Mouse (Mus musculus) lung, postnatal 0 days (tissue): ENCODE measurements around the gene Nfix. TPM values are rescaled to one million over a fixed set of nuclear protein-coding genes. Genes with fewer than 3 reads are reported as not detected.

Experiments used
- ATAC-seq: fragments of 200-750 bp; cut with Nextera tagmentation; 2 replicates; pipeline ENCODE4 v1.8.0; 2017; ENCODE audit warnings: moderate library complexity
- DNase-seq: peaks from one replicate; pipeline ENCODE4 v3.0.0-alpha.2; 2016; ENCODE audit warnings: low spot score
- H3K27ac ChIP-seq: fragments of 300-500 bp; sonication (generic); 2 replicates; pipeline ENCODE4 v1.5.1; 2014; ENCODE audit warnings: antibody characterized with exemption, mild to moderate bottlenecking, low read length, mixed read lengths
- H3K27me3 ChIP-seq: fragments of 300-500 bp; sonication (generic); replicated peaks from 2 replicates; pipeline ENCODE4 v1.6.1; 2014; ENCODE audit warnings: low read length, mixed read lengths; ENCODE audit not compliant: insufficient read depth
- H3K36me3 ChIP-seq: fragments of 300-500 bp; sonication (generic); 2 replicates; pipeline ENCODE4 v1.6.1; 2014; ENCODE audit warnings: low read length, mixed read lengths; ENCODE audit not compliant: insufficient read depth
- H3K4me1 ChIP-seq: fragments of 300-500 bp; sonication (generic); 2 replicates; pipeline ENCODE4 v1.6.1; 2014; ENCODE audit warnings: antibody characterized with exemption, low read depth, low read length, mixed read lengths; ENCODE audit not compliant: insufficient read depth
- H3K4me2 ChIP-seq: fragments of 300-500 bp; sonication (generic); replicated peaks from 2 replicates; pipeline ENCODE4 v1.6.1; 2014; ENCODE audit warnings: low read depth, mild to moderate bottlenecking, low read length, moderate library complexity, mixed read lengths
- H3K4me3 ChIP-seq: fragments of 300-500 bp; sonication (generic); 2 replicates; pipeline ENCODE4 v1.5.1; 2014; ENCODE audit warnings: low read depth, low read length
- H3K9ac ChIP-seq: fragments of 300-500 bp; sonication (generic); replicated peaks from 2 replicates; pipeline ENCODE4 v1.6.1; 2014; ENCODE audit warnings: low read depth, mild to moderate bottlenecking
- H3K9me3 ChIP-seq: fragments of 300-500 bp; sonication (generic); 2 replicates; pipeline ENCODE4 v1.6.1; 2016; ENCODE audit warnings: low read length, mixed read lengths
- CTCF ChIP-seq: IDR thresholded peaks from 2 replicates; pipeline ENCODE4 v1.5.1; 2016; ENCODE audit warnings: antibody characterized with exemption, mild to moderate bottlenecking
- EP300 ChIP-seq: IDR thresholded peaks from 2 replicates; pipeline ENCODE4 v1.6.1; 2016; ENCODE audit warnings: antibody characterized with exemption, mild to moderate bottlenecking, control low read depth
- WGBS: fragments of 180-500 bp; shearing (Covaris S2); extraction: QIAGEN DNeasy Blood & Tissue Kit; methylation state at CpG from one replicate; pipeline ENCODE4 v1.1.7; 2014; 5-methylcytosine and 5-hydroxymethylcytosine counted together
- polyA plus RNA-seq: library from polyadenylated mRNA; unstranded; fragments of >200 nt; fragmentation: Nextera tagmentation; extraction: Ambion mirVana; gene quantifications from 2 replicates; pipeline ENCODE4 v1.2.1, GENCODE M21; 2015

The Nfix gene
- polyA plus RNA-seq, 1 experiment from 2014 or later, result 38.8 TPM

- H3K4me2 ChIP-seq, result no peak overlapping the region
- TF ChIP-seq CTCF (no peak), EP300 (no peak)
- H3K4me1 ChIP-seq, result peaks cover 8% of the 10 kb centered on the region
- 0 out of 2 replicates have a peak, but pooled peaks cover 3% of the 10 kb centered on the region for H3K27me3 ChIP-seq
- no peak overlapping the region for H3K9ac ChIP-seq
- no peak overlapping the region for H3K27ac ChIP-seq
- H3K36me3 ChIP-seq, result no peaks in the 10 kb centered on the region
- no peaks in the 10 kb centered on the region for H3K9me3 ChIP-seq
- DNase-seq (no peak), ATAC-seq (no peak)
- no peak overlapping the region for H3K4me3 ChIP-seq
- 67% methylated on average over 5 of the region's 6 CpGs for WGBS
Observed at GRCm38 (mm10) chr8:84780949-84781680, 19.0 kb downstream of the Nfix start.

DNA sequence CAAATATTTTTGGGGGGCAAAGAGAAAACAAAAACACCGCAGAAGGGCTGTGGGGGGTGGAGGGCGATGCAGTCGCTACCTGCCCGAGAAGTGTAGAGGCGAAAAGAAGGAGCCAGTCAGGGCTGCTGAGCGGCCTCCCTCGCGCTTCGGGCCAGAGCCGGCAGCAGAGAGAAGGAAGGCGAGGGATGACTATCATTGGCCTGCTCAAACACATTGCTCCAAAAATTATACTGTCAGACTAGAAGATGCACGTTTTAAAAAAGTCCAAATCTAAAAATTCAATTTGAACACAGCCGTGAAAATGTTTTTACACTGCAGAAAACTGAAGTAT is 20.0 kb downstream of the Nfix start:
- no peaks in the 10 kb centered on the region for H3K9me3 ChIP-seq
- H3K4me1 ChIP-seq, result peaks cover 16% of the 10 kb centered on the region
- no peak overlapping the region for H3K4me2 ChIP-seq
- DNase-seq (no peak), ATAC-seq (no peak)
- WGBS, result 57% methylated on average over 13 of the region's 13 CpGs
- no peaks in the 10 kb centered on the region for H3K36me3 ChIP-seq
- H3K27me3 ChIP-seq, result no peaks in the 10 kb centered on the region
- no peak overlapping the region for H3K27ac ChIP-seq
- no peak for TF ChIP-seq CTCF
- H3K9ac ChIP-seq, result no peak overlapping the region
- H3K4me3 ChIP-seq, result no peak overlapping the region

DNA sequence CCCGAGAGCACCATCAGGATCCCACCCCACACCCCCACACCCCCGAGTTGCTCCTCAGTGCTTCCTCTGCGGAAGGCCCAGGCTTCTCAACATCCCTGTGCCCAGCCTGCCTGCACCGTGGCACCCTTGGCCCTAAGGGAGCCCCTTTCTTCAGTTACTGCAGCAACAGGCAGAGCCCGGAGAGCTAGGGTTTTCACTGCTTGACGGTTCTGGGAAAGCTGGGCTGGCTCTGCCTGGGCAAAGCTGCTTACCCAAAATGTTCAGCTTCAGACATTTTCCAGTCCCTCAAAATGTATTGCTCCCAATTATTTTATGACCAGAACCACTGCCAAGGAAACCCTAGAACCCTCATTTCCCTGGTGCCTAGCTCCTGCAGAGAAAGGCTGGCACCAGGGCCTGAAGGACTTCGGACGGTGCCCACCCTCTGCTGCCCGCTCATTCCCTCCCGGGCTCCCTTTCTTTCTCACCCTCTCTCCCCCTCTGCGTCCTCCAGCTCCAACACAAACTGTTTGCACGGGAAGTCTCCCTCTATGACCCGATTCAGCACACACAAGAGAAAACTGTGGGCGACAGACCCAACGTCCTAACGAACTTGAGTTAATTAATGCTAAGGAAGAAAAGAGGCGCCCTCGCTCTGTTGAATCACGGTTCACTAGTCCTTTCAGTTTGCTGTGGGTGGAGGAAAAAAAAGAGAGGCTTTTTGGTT is 20.5 kb downstream of the Nfix start:
- Histone ChIP-seq H3K9ac (no peak overlapping the region), H3K4me2 (no peak overlapping the region), H3K27me3 (no peaks in the 10 kb centered on the region), H3K9me3 (no peaks in the 10 kb centered on the region), H3K27ac (no peak overlapping the region), H3K4me1 (peaks cover 15% of the 10 kb centered on the region), H3K4me3 (no peak overlapping the region), H3K36me3 (no peaks in the 10 kb centered on the region)
- 57% methylated on average over 18 of the region's 19 CpGs for WGBS
- DNase-seq (no peak), ATAC-seq (no peak)
- no peak for TF ChIP-seq EP300
- no peak for TF ChIP-seq CTCF

- H3K4me1 ChIP-seq, result peaks cover 15% of the 10 kb centered on the region; the same call in 1 of the 2 replicates
- no peaks in the 10 kb centered on the region for H3K27me3 ChIP-seq
- TF ChIP-seq CTCF, result no peak
- no peak for TF ChIP-seq EP300
Observed at GRCm38 (mm10) chr8:84778638-84779380, 21.3 kb downstream of the Nfix start.

DNA sequence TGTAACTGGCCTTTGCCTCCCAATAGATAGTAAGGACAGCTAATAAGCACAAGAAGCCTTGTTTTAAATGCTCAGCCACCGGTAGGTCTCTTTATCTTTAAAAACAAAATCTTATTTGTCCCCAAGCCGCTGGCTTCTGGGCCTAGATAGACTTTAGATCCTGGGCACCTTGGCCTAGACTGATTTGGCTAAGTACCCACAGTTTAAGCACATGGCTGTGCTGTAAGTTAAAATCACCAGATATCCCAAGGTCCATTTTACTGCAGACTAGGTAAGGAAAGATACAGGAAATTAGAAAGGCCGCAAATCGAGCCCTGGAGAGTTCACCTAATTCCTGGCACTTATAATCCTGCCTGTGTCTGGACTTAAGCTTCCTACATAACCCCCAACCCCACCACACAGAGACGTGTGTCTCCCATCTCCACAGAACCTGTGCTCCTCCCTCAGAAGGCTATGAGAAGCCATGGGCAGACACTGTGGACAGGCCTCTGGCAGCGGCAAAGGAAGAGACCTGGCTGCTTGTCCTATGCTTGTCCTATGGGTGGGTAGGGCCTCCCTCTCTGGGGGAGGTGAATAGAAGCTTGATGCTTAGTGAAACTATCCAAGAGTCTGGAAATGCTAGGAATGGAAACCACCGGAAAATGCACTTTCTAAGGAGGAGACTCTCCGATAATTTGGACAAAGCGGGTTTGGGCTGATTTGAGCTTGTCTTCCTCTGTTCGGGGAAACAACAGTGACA is 22.1 kb downstream of the Nfix start:
- DNase-seq, result no peak
- ATAC-seq, result no peak
- Histone ChIP-seq H3K9ac (no peak overlapping the region), H3K9me3 (no peaks in the 10 kb centered on the region), H3K4me3 (no peak overlapping the region), H3K4me2 (no peak overlapping the region), H3K4me1 (peaks cover 19% of the 10 kb centered on the region; the same call in 1 of the 2 replicates), H3K27me3 (no peaks in the 10 kb centered on the region), H3K36me3 (no peaks in the 10 kb centered on the region), H3K27ac (no peak overlapping the region)
- 79% methylated on average over 10 of the region's 10 CpGs for WGBS
- TF ChIP-seq CTCF, result no peak
- no peak for TF ChIP-seq EP300

More at GRCm38 (mm10) chr8:84778638-84779380, 21.3 kb downstream of the Nfix start:
- no peaks in the 10 kb centered on the region for H3K36me3 ChIP-seq
- no peak overlapping the region for H3K9ac ChIP-seq
- H3K4me3 ChIP-seq, result no peak overlapping the region
- DNase-seq (no peak), ATAC-seq (no peak)
- H3K4me2 ChIP-seq, result no peak overlapping the region
- no peak overlapping the region for H3K27ac ChIP-seq
- 42% methylated on average over 11 of the region's 11 CpGs for WGBS
- no peaks in the 10 kb centered on the region for H3K9me3 ChIP-seq

DNA sequence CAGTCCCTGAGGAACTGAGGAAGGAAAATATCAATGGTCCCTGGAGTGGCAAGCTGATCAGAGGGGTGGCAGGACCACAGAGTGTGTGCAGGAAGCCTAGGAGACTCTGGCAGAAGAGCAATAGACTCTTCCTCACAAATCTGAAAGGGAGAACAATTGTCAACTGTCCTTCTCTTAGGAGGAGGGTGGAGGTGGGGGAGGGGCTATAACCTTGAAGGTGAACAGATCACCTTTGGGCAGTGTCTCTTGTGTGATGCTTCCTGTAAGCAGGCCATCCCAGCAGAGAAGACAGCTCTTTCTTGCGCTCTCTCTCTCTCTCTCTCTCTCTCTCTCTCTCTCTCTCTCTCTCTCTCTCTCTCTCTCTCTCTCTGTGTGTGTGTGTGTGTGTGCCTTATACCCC is 23.6 kb downstream of the Nfix start:
- Histone ChIP-seq H3K27me3 (no peaks in the 10 kb centered on the region), H3K27ac (no peak overlapping the region)
- no peak for DNase-seq

More for the DNA sequence above, 23.6 kb downstream of the Nfix start:
- no CpG with 5 or more reads among the region's 1 CpGs for WGBS
- no peak overlapping the region for H3K4me2 ChIP-seq
- no peak for ATAC-seq
- no peaks in the 10 kb centered on the region for H3K36me3 ChIP-seq
- no peaks in the 10 kb centered on the region for H3K9me3 ChIP-seq
- TF ChIP-seq EP300, result no peak
- peaks cover 24% of the 10 kb centered on the region; the same call in 1 of the 2 replicates for H3K4me1 ChIP-seq
- H3K9ac ChIP-seq, result no peak overlapping the region
- H3K4me3 ChIP-seq, result no peak overlapping the region
